Mouse (Mus musculus): ENCODE data around the gene Rnf167.

Rnf167 gene

GRCm38 (mm10) chr11:70667271-70668150 is 20.5 kb downstream of the Rnf167 start:
- in situ Hi-C loops (cut with MboI; ENCODE audit: unreplicated experiment in 2 of 2), result loop anchor here in 1 of 2 experiments (25.0 kb wide), 1 partner anchor 1255 kb away; the partner anchor contains the start of gene Kdm6b

- in situ Hi-C loops (cut with MboI; ENCODE audit: unreplicated experiment in 2 of 2), result loop anchor here in 1 of 2 experiments (25.0 kb wide), 1 partner anchor 1256 kb away; the partner anchor contains the start of gene Kdm6b
Observed at GRCm38 (mm10) chr11:70668335-70668770, 21.3 kb downstream of the Rnf167 start.

- in situ Hi-C loops (cut with MboI; ENCODE audit: unreplicated experiment in 2 of 2), result loop anchor here in 1 of 2 experiments (25.0 kb wide), 1 partner anchor 1257 kb away; the partner anchor contains the start of gene Kdm6b
Observed at GRCm38 (mm10) chr11:70668771-70669505, 21.9 kb downstream of the Rnf167 start, which contains the start of gene Spag7. Gene Spag7, minus strand, starts transcription at chr11:70669416.

GRCm38 (mm10) chr11:70669582-70670345 is 22.7 kb downstream of the Rnf167 start:
- in situ Hi-C loops (cut with MboI; ENCODE audit: unreplicated experiment in 2 of 2), result loop anchor here in 1 of 2 experiments (5.0 to 25.0 kb wide), 3 partner anchors 85 to 1257 kb away; partner anchors contain the start of gene Kdm6b

- in situ Hi-C loops (cut with MboI; ENCODE audit: unreplicated experiment in 2 of 2), result loop anchor here in 1 of 2 experiments (5.0 to 25.0 kb wide), 3 partner anchors 84 to 1258 kb away; partner anchors contain the start of gene Kdm6b
Observed at GRCm38 (mm10) chr11:70670483-70670882, 23.4 kb downstream of the Rnf167 start.

GRCm38 (mm10) chr11:70671333-70672047 is 24.5 kb downstream of the Rnf167 start:
- in situ Hi-C loops (cut with MboI; ENCODE audit: unreplicated experiment in 2 of 2), result loop anchor here in 1 of 2 experiments (5.0 to 25.0 kb wide), 3 partner anchors 83 to 1259 kb away; partner anchors contain the start of gene Kdm6b

- in situ Hi-C loops (cut with MboI; ENCODE audit: unreplicated experiment in 2 of 2), result loop anchor here in 1 of 2 experiments (5.0 to 25.0 kb wide), 3 partner anchors 81 to 1262 kb away; partner anchors contain the start of gene Kdm6b
Observed at GRCm38 (mm10) chr11:70674014-70674413, 27.0 kb downstream of the Rnf167 start.

GRCm38 (mm10) chr11:70674501-70674900 is 27.5 kb downstream of the Rnf167 start:
- in situ Hi-C loops (cut with MboI; ENCODE audit: unreplicated experiment in 2 of 2), result loop anchor here in 1 of 2 experiments (5.0 to 25.0 kb wide), 3 partner anchors 80 to 1262 kb away; partner anchors contain the start of gene Kdm6b

- in situ Hi-C loops (cut with MboI; ENCODE audit: unreplicated experiment in 2 of 2), result loop anchor here in 1 of 2 experiments (10.0 kb wide), 1 partner anchor 77 kb away; no protein-coding TSS in a partner anchor
Observed at GRCm38 (mm10) chr11:70678092-70678491, 31.1 kb downstream of the Rnf167 start.

GRCm38 (mm10) chr11:70678576-70678975 is 31.5 kb downstream of the Rnf167 start:
- in situ Hi-C loops (cut with MboI; ENCODE audit: unreplicated experiment in 2 of 2), result loop anchor here in 1 of 2 experiments (10.0 kb wide), 1 partner anchor 76 kb away; no protein-coding TSS in a partner anchor

GRCm38 (mm10) chr11:70679361-70679760 is 32.3 kb downstream of the Rnf167 start:
- in situ Hi-C loops (cut with MboI; ENCODE audit: unreplicated experiment in 2 of 2), result loop anchor here in 1 of 2 experiments (10.0 kb wide), 1 partner anchor 75 kb away; no protein-coding TSS in a partner anchor

- in situ Hi-C loops (cut with MboI; ENCODE audit: unreplicated experiment in 2 of 2), result loop anchor here (10.0 kb wide), 2 partner anchors 45 to 75 kb away; partner anchors contain the start of gene Gp1ba (in 1 of the 2)
Observed at GRCm38 (mm10) chr11:70679894-70680293, 32.9 kb downstream of the Rnf167 start.

- in situ Hi-C loops (cut with MboI; ENCODE audit: unreplicated experiment in 2 of 2), result loop anchor here in 1 of 2 experiments (10.0 kb wide), 1 partner anchor 46 kb away; the partner anchor contains the start of gene Gp1ba
Observed at GRCm38 (mm10) chr11:70681170-70681569, 34.1 kb downstream of the Rnf167 start.

GRCm38 (mm10) chr11:70681897-70682581 is 35.0 kb downstream of the Rnf167 start:
- in situ Hi-C loops (cut with MboI; ENCODE audit: unreplicated experiment in 2 of 2), result loop anchor here in 1 of 2 experiments (10.0 kb wide), 1 partner anchor 47 kb away; the partner anchor contains the start of gene Gp1ba

- in situ Hi-C loops (cut with MboI; ENCODE audit: unreplicated experiment in 2 of 2), result loop anchor here in 1 of 2 experiments (10.0 kb wide), 1 partner anchor 49 kb away; the partner anchor contains the start of gene Gp1ba
Observed at GRCm38 (mm10) chr11:70683640-70684039, 36.6 kb downstream of the Rnf167 start.

GRCm38 (mm10) chr11:70686901-70687566 is 40.0 kb downstream of the Rnf167 start:
- in situ Hi-C loops (cut with MboI; ENCODE audit: unreplicated experiment in 2 of 2), result loop anchor here in 1 of 2 experiments (5.0 to 10.0 kb wide), 2 partner anchors 52 to 70 kb away; partner anchors contain the start of gene Gp1ba

GRCm38 (mm10) chr11:70687601-70688199 is 40.7 kb downstream of the Rnf167 start, which contains the start of gene Camta2:
Gene Camta2, minus strand, starts transcription at chr11:70688105.
- in situ Hi-C loops (cut with MboI; ENCODE audit: unreplicated experiment in 2 of 2), result loop anchor here in 1 of 2 experiments (5.0 to 10.0 kb wide), 2 partner anchors 53 to 70 kb away; partner anchors contain the start of gene Gp1ba
